Mouse (Mus musculus): Measurements from ENCODE around the gene Cd200r2. TPM values are rescaled to one million over a fixed set of nuclear protein-coding genes. Genes with fewer than 3 reads are reported as not detected.
"Not testable (repeated sequence)": the region's sequence is repeated elsewhere in the genome, so short reads cannot be mapped to it uniquely, and the experiment has no call there.

Cd200r2 gene
- 0.09 TPM in 1 of 2 replicates, not detected in the other for total RNA-seq (2014; rRNA removed)
- not detected in 2 replicates for polyA plus RNA-seq (2012; rRNA removed)

GRCm38 (mm10) chr16:44866797-44867196 lies at the start of gene Cd200r2:
TSS of gene Cd200r2 (plus strand) at chr16:44867097.
- Histone ChIP-seq H3K27ac (replicated peaks; ENCODE audit: insufficient read depth, low read depth, low read length) (no peak within 1 kb of the TSS), H3K27me3 (ENCODE audit: control insufficient read depth, insufficient read depth, low read length) (no peaks in the 10 kb centered on the region), H3K79me2 (ENCODE audit: control insufficient read depth, insufficient read depth, low read length) (no peaks in the 10 kb centered on the region), H3K36me3 (ENCODE audit: control insufficient read depth, insufficient read depth, low read length) (no peaks in the 10 kb centered on the region), H3K9ac (ENCODE audit: low read depth, low read length) (no peak within 1 kb of the TSS), H3K4me3 (ENCODE audit: insufficient read depth, low read depth, low read length) (no peak within 1 kb of the TSS), H3K4me1 (ENCODE audit: control insufficient read depth, insufficient read depth, low read length) (no peaks in the 10 kb centered on the region)
- no peak for TF ChIP-seq CTCF (IDR thresholded peaks at IDR 0.05; ENCODE audit: low read depth, low read length)
- TF ChIP-seq POLR2A (IDR thresholded peaks at IDR 0.05; ENCODE audit: extremely low read depth, insufficient read depth, low read length): no peak
- no peak for DNase-seq (ENCODE audit: extremely low read depth, low read depth, low spot score)
- WGBS: 89% methylated on average over 2 of the region's 2 CpGs

GRCm38 (mm10) chr16:44818010-44818409 lies 48.9 kb upstream of the Cd200r2 start:
- Histone ChIP-seq H3K27me3 (ENCODE audit: control insufficient read depth, insufficient read depth, low read length) (no peaks in the 10 kb centered on the region), H3K27ac (replicated peaks; ENCODE audit: insufficient read depth, low read depth, low read length) (no peak overlapping the region), H3K4me3 (ENCODE audit: insufficient read depth, low read depth, low read length) (no peak overlapping the region), H3K36me3 (ENCODE audit: control insufficient read depth, insufficient read depth, low read length) (no peaks in the 10 kb centered on the region), H3K9ac (ENCODE audit: low read depth, low read length) (no peak overlapping the region), H3K79me2 (ENCODE audit: control insufficient read depth, insufficient read depth, low read length) (no peaks in the 10 kb centered on the region), H3K4me1 (ENCODE audit: control insufficient read depth, insufficient read depth, low read length) (no peaks in the 10 kb centered on the region)
- DNase-seq (ENCODE audit: extremely low read depth, low read depth, low spot score): no peak
- TF ChIP-seq CTCF (IDR thresholded peaks at IDR 0.05; ENCODE audit: low read depth, low read length): no peak
- no peak for TF ChIP-seq POLR2A (IDR thresholded peaks at IDR 0.05; ENCODE audit: extremely low read depth, insufficient read depth, low read length)
- WGBS: 48% methylated on average over 1 of the region's 1 CpGs

GRCm38 (mm10) chr16:44820545-44820944 lies 46.4 kb upstream of the Cd200r2 start:
- no peak for TF ChIP-seq POLR2A (IDR thresholded peaks at IDR 0.05; ENCODE audit: extremely low read depth, insufficient read depth, low read length)
- TF ChIP-seq CTCF (IDR thresholded peaks at IDR 0.05; ENCODE audit: low read depth, low read length): no peak
- no peaks in the 10 kb centered on the region for H3K4me1 ChIP-seq (ENCODE audit: control insufficient read depth, insufficient read depth, low read length)
- 82% methylated on average over 4 of the region's 4 CpGs for WGBS
- no peak overlapping the region for H3K27ac ChIP-seq (replicated peaks; ENCODE audit: insufficient read depth, low read depth, low read length)
- no peaks in the 10 kb centered on the region for H3K27me3 ChIP-seq (ENCODE audit: control insufficient read depth, insufficient read depth, low read length)
- no peak overlapping the region for H3K9ac ChIP-seq (ENCODE audit: low read depth, low read length)
- H3K36me3 ChIP-seq (ENCODE audit: control insufficient read depth, insufficient read depth, low read length): no peaks in the 10 kb centered on the region
- H3K4me3 ChIP-seq (ENCODE audit: insufficient read depth, low read depth, low read length): no peak overlapping the region
- no peak for DNase-seq (ENCODE audit: extremely low read depth, low read depth, low spot score)
- H3K79me2 ChIP-seq (ENCODE audit: control insufficient read depth, insufficient read depth, low read length): no peaks in the 10 kb centered on the region

GRCm38 (mm10) chr16:44832286-44832685 lies 34.6 kb upstream of the Cd200r2 start:
- no peak overlapping the region for H3K9ac ChIP-seq (ENCODE audit: low read depth, low read length)
- 65% methylated on average over 3 of the region's 3 CpGs for WGBS
- TF ChIP-seq CTCF (IDR thresholded peaks at IDR 0.05; ENCODE audit: low read depth, low read length): no peak
- no peak for TF ChIP-seq POLR2A (IDR thresholded peaks at IDR 0.05; ENCODE audit: extremely low read depth, insufficient read depth, low read length)
- no peaks in the 10 kb centered on the region for H3K79me2 ChIP-seq (ENCODE audit: control insufficient read depth, insufficient read depth, low read length)
- H3K27me3 ChIP-seq (ENCODE audit: control insufficient read depth, insufficient read depth, low read length): no peaks in the 10 kb centered on the region
- no peaks in the 10 kb centered on the region for H3K36me3 ChIP-seq (ENCODE audit: control insufficient read depth, insufficient read depth, low read length)
- no peak overlapping the region for H3K27ac ChIP-seq (replicated peaks; ENCODE audit: insufficient read depth, low read depth, low read length)
- H3K4me1 ChIP-seq (ENCODE audit: control insufficient read depth, insufficient read depth, low read length): no peaks in the 10 kb centered on the region
- DNase-seq (ENCODE audit: extremely low read depth, low read depth, low spot score): no peak
- no peak overlapping the region for H3K4me3 ChIP-seq (ENCODE audit: insufficient read depth, low read depth, low read length)

- not testable (repeated sequence) for H3K9ac ChIP-seq (ENCODE audit: low read depth, low read length); H3K27me3 ChIP-seq (ENCODE audit: control insufficient read depth, insufficient read depth, low read length); H3K36me3 ChIP-seq (ENCODE audit: control insufficient read depth, insufficient read depth, low read length); H3K4me1 ChIP-seq (ENCODE audit: control insufficient read depth, insufficient read depth, low read length); H3K27ac ChIP-seq (replicated peaks; ENCODE audit: insufficient read depth, low read depth, low read length); H3K4me3 ChIP-seq (ENCODE audit: insufficient read depth, low read depth, low read length); H3K79me2 ChIP-seq (ENCODE audit: control insufficient read depth, insufficient read depth, low read length); DNase-seq (ENCODE audit: extremely low read depth, low read depth, low spot score)
- 52% methylated on average over 2 of the region's 2 CpGs for WGBS
These were observed 33.7 kb upstream of the Cd200r2 start for GRCm38 (mm10) chr16:44833189-44833588.

- Histone ChIP-seq H3K27me3 (ENCODE audit: control insufficient read depth, insufficient read depth, low read length) (no peaks in the 10 kb centered on the region), H3K4me3 (ENCODE audit: insufficient read depth, low read depth, low read length) (no peak overlapping the region), H3K4me1 (ENCODE audit: control insufficient read depth, insufficient read depth, low read length) (no peaks in the 10 kb centered on the region), H3K36me3 (ENCODE audit: control insufficient read depth, insufficient read depth, low read length) (no peaks in the 10 kb centered on the region), H3K9ac (ENCODE audit: low read depth, low read length) (no peak overlapping the region), H3K79me2 (ENCODE audit: control insufficient read depth, insufficient read depth, low read length) (no peaks in the 10 kb centered on the region), H3K27ac (replicated peaks; ENCODE audit: insufficient read depth, low read depth, low read length) (no peak overlapping the region)
- DNase-seq (ENCODE audit: extremely low read depth, low read depth, low spot score): no peak
- no peak for TF ChIP-seq POLR2A (IDR thresholded peaks at IDR 0.05; ENCODE audit: extremely low read depth, insufficient read depth, low read length)
- no peak for TF ChIP-seq CTCF (IDR thresholded peaks at IDR 0.05; ENCODE audit: low read depth, low read length)
- WGBS: 65% methylated on average over 1 of the region's 1 CpGs
These were observed 8.3 kb downstream of the Cd200r2 start for GRCm38 (mm10) chr16:44875178-44875577.
